In the genomic region with DNA sequence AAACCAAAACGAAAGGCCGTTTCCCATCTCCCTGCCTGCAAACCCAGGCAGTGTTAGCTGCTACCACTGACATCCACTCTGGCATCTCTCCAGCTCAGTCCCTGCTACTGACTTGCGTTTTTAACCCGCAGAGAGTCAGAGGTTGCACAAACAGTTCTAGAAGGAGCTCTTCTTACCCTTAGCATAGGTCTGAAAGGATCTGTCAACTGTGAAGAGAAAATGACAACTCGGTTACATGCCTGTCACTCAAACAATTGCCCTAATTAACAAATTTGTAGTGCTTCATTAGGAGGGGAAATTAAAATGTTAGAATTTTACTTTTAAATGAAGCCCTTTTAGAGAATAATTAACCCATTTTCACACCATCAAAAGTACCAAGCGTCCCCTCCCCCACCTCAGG, we compare ENCODE assay signal across 21 mouse cellular contexts.
A peak's percentile ranks its signal among the peaks of the same experiment; 100 is the strongest.
DNase-seq lines count a peak whose midpoint lies in the region; ATAC-seq lines count a peak whose summit lies in the region.
"Had no signal": no experiment of that assay in that cellular context is flagged by ENCODE, and none has a peak within 500 bp of the region (broad histone marks: within the 10 kb centered on the region; RNA-seq: fewer than 3 reads in every experiment).

No protein-coding gene starts in this region.

- no peak overlapping the region for H3K4me2 ChIP-seq in hindbrain, embryonic 12.5 days (replicated peaks)
- H3K4me2 ChIP-seq in hindbrain, embryonic 11.5 days (replicated peaks; ENCODE audit: low read depth, low read length): no peak overlapping the region
- H3K4me2 ChIP-seq in kidney, embryonic 16.5 days (replicated peaks; ENCODE audit: low read depth, low read length): no peak overlapping the region
- H3K4me2 ChIP-seq in forebrain, embryonic 16.5 days (ENCODE audit: low read length): no peak overlapping the region
- H3K4me2 ChIP-seq: embryonic facial prominence, embryonic 12.5 days; heart, embryonic 11.5 days; heart, embryonic 15.5 days had no signal

- no peaks in the 10 kb centered on the region for H3K27me3 ChIP-seq in hindbrain, embryonic 12.5 days
- no peaks in the 10 kb centered on the region for H3K27me3 ChIP-seq in hindbrain, embryonic 11.5 days (ENCODE audit: control insufficient read depth, insufficient read depth, low read length)
- H3K27me3 ChIP-seq in kidney, embryonic 16.5 days (ENCODE audit: insufficient read depth, low read length): no peaks in the 10 kb centered on the region
- H3K27me3 ChIP-seq in forebrain, embryonic 16.5 days (replicated peaks; ENCODE audit: control insufficient read depth, insufficient read depth, low read length): no peaks in the 10 kb centered on the region
- H3K27me3 ChIP-seq: CH12.LX; embryonic facial prominence, embryonic 12.5 days; heart, embryonic 15.5 days; Patski had no signal

- no peak overlapping the region for H3K9ac ChIP-seq in hindbrain, embryonic 12.5 days
- H3K9ac ChIP-seq in hindbrain, embryonic 11.5 days (ENCODE audit: low read depth, low read length): no peak overlapping the region
- H3K9ac ChIP-seq in kidney, embryonic 16.5 days (replicated peaks; ENCODE audit: low read length): no peak overlapping the region
- H3K9ac ChIP-seq in forebrain, embryonic 16.5 days (replicated peaks; ENCODE audit: low read depth, low read length): no peak overlapping the region
- H3K9ac ChIP-seq: embryonic facial prominence, embryonic 12.5 days; heart, embryonic 15.5 days had no signal

- H3K4me1 ChIP-seq in hindbrain, embryonic 12.5 days: peaks cover 6% of the 10 kb centered on the region
- H3K4me1 ChIP-seq in hindbrain, embryonic 11.5 days (replicated peaks; ENCODE audit: control insufficient read depth, insufficient read depth, low read length): no peaks in the 10 kb centered on the region
- H3K4me1 ChIP-seq in kidney, embryonic 16.5 days (ENCODE audit: insufficient read depth, low read length): no peaks in the 10 kb centered on the region
- H3K4me1 ChIP-seq in forebrain, embryonic 16.5 days (replicated peaks; ENCODE audit: control insufficient read depth, insufficient read depth, low read length): peaks cover 52% of the 10 kb centered on the region
- H3K4me1 ChIP-seq: embryonic facial prominence, embryonic 12.5 days; heart, embryonic 15.5 days had no signal

- H3K9me3 ChIP-seq in hindbrain, embryonic 12.5 days (replicated peaks): no peaks in the 10 kb centered on the region
- no peaks in the 10 kb centered on the region for H3K9me3 ChIP-seq in hindbrain, embryonic 11.5 days (ENCODE audit: control insufficient read depth, low read length)
- no peaks in the 10 kb centered on the region for H3K9me3 ChIP-seq in kidney, embryonic 16.5 days (ENCODE audit: low read length)
- peaks cover 2% of the 10 kb centered on the region; the same call in 1 of the 2 replicates for H3K9me3 ChIP-seq in forebrain, embryonic 16.5 days (ENCODE audit: control insufficient read depth, low read length)
- H3K9me3 ChIP-seq: embryonic facial prominence, embryonic 12.5 days; heart, embryonic 15.5 days had no signal

- DNase-seq in hindbrain, embryonic 11.5 days (ENCODE audit: low spot score): no peak
- DNase-seq in kidney, postnatal 4 days: peak; percentile 11 to 30
- peak; percentile 26 for DNase-seq in brain, embryonic 18.5 days (ENCODE audit: low read depth, low spot score)
- DNase-seq in cerebellum, adult 8-10 months: no peak
- DNase-seq: adrenal gland, adult 2 months; adrenal gland, postnatal 25 days; cerebellum, adult 11 months; cerebellum, adult 9-10 months; cerebellum, postnatal 25 days; gastrocnemius, postnatal 36 days; heart, adult 2 months; kidney, adult 11 months had no signal

- WGBS in hindbrain, embryonic 12.5 days: 73% methylated on average over 6 of the region's 6 CpGs
- WGBS in hindbrain, embryonic 11.5 days: 89% methylated on average over 6 of the region's 6 CpGs
- 70% methylated on average over 6 of the region's 6 CpGs for WGBS in kidney, embryonic 16.5 days
- 15% methylated on average over 6 of the region's 6 CpGs for WGBS in forebrain, embryonic 16.5 days

- ATAC-seq in hindbrain, embryonic 12.5 days (ENCODE audit: low FRiP score): peak; percentile 26; the same call in 1 of the 2 replicates
- ATAC-seq in hindbrain, embryonic 11.5 days (ENCODE audit: low FRiP score): no peak
- no peak for ATAC-seq in kidney, embryonic 16.5 days (ENCODE audit: low FRiP score, low TSS enrichment)
- ATAC-seq in forebrain, embryonic 16.5 days: peak; percentile 63
- ATAC-seq: hindbrain, embryonic 16.5 days; Patski had no signal

- H3K4me3 ChIP-seq in hindbrain, embryonic 12.5 days: no peak overlapping the region
- H3K4me3 ChIP-seq in hindbrain, embryonic 11.5 days (ENCODE audit: low read depth, low read length): no peak overlapping the region
- no peak overlapping the region for H3K4me3 ChIP-seq in kidney, embryonic 16.5 days (ENCODE audit: low read length)
- no peak overlapping the region for H3K4me3 ChIP-seq in forebrain, embryonic 16.5 days (replicated peaks; ENCODE audit: low read length)
- H3K4me3 ChIP-seq: embryonic facial prominence, embryonic 12.5 days; heart, adult 2 months; heart, embryonic 15.5 days had no signal

- H3K27ac ChIP-seq in hindbrain, embryonic 12.5 days: no peak overlapping the region
- no peak overlapping the region for H3K27ac ChIP-seq in hindbrain, embryonic 11.5 days (ENCODE audit: low read depth, low read length)
- no peak overlapping the region for H3K27ac ChIP-seq in kidney, embryonic 16.5 days (ENCODE audit: low read length)
- H3K27ac ChIP-seq in forebrain, embryonic 16.5 days (ENCODE audit: low read length): peak overlapping the region; percentile 39
- H3K27ac ChIP-seq: embryonic facial prominence, embryonic 12.5 days; heart, adult 2 months; heart, embryonic 15.5 days had no signal

- peaks cover 92% of the 10 kb centered on the region for H3K36me3 ChIP-seq in hindbrain, embryonic 12.5 days
- peaks cover 12% of the 10 kb centered on the region for H3K36me3 ChIP-seq in hindbrain, embryonic 11.5 days (ENCODE audit: control insufficient read depth, insufficient read depth, low read length)
- peaks cover 53% of the 10 kb centered on the region for H3K36me3 ChIP-seq in kidney, embryonic 16.5 days (ENCODE audit: insufficient read depth, low read length)
- peaks cover 14% of the 10 kb centered on the region for H3K36me3 ChIP-seq in forebrain, embryonic 16.5 days (ENCODE audit: control insufficient read depth, insufficient read depth)

Comparison
In these comparisons a context has a peak if more than half of its experiments do, and no peak if none do; other contexts are left out.
1. ATAC-seq: peak in hindbrain, embryonic 12.5 days (single experiment) and forebrain, embryonic 16.5 days (single experiment); none in hindbrain, embryonic 11.5 days (single experiment) and kidney, embryonic 16.5 days (single experiment).
2. DNase-seq: peak in kidney, postnatal 4 days (2 of 2) and brain, embryonic 18.5 days (single experiment); none in hindbrain, embryonic 11.5 days (single experiment) and cerebellum, adult 8-10 months (single experiment).